Mouse (Mus musculus) megakaryocyte, embryonic 14.5 days (primary cell): ENCODE results near the gene Lyrm4.

ENCODE experiments used
- FLI1 ChIP-seq: IDR thresholded peaks from 2 replicates; pipeline ENCODE4 v1.6.1; 2012; ENCODE audit warnings: low read length, inconsistent platforms, mixed read lengths
- GATA1 ChIP-seq: IDR thresholded peaks from 3 replicates; pipeline ENCODE4 v1.6.1; 2012; ENCODE audit warnings: mixed read lengths, low read length, inconsistent platforms, borderline replicate concordance

DNA sequence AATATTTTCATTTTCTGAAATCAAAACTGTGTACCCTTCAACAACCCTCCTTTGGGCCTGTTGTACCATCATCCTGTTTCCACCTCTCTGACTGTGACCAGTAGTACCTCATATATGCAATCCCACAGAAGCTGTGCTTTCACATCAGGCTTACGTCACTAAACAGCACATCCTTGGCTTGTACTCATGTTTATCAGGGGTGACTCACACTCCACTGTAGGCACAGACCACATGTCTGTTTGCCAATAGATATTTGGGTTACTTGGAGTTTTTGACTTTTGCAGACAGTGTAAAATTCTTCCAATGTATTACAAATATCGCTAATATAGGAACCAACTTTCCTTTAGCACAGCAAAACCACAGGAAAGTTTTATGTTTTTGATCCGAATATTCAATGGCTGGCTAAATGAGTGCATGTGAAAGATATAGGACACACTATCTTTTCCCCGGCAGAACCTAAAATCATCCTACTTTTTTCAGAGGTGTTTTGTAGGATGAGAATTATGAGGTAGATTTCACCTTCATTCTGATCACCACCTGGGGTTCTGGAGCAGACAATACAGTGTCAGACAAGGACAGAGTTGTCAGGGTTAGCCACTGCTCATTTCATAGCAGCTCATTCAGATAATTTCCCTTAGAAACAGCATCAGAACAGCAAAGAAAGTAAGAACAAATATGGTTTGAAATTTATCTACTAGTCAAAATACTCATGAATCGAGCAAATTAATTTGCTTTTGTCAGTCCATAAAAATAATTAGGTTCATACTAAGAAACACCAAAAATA, 30.5 kb downstream of the Lyrm4 start:
- no peak for TF ChIP-seq GATA1
- TF ChIP-seq FLI1 = no peak
